Mouse (Mus musculus) kidney, adult 2 months (tissue): ENCODE measurements at regions not wholly inside any gene's neighbourhood (a gene's known extent, or its start where the extent isn't known, plus 50 kb on each side); places are given as distances from the start of the nearest gene placed in this dataset.

Experiments
- CTCF ChIP-seq: fragments of 200-500 bp; conservative IDR thresholded peaks from 2 replicates; pipeline ENCODE4 v1.5.1; 2011; ENCODE audit warnings: low read depth, mild to moderate bottlenecking, control low read depth, low read length, moderate library complexity, mixed read lengths; ENCODE audit not compliant: insufficient read depth, insufficient read length
- POLR2A ChIP-seq: fragments of 200-500 bp; IDR thresholded peaks from one replicate; pipeline ENCODE4 v1.6.1; 2011; ENCODE audit warnings: low read depth, low read length, control low read depth

DNA sequence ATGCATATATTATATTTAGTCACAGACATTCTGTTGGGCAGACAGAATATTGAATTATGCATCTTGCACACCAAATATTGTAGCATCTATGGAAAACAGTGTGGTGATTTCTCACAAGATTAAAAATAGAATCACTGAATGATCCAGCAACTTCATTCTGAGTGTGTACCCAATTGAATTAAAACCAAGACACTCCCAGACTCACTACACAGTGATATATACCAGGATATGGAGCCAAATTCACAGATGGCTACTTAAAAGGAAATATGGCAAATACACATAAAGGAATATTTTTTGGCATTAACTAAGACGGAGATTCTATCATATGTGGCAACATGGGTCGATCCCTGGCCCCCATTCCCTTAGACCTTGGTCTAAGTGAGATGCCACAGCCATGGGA, 233.5 kb upstream of the Klf4 start:
- no peak for TF ChIP-seq POLR2A
- no peak for TF ChIP-seq CTCF
